Mouse (Mus musculus) midbrain, embryonic 15.5 days (tissue): ENCODE results near the gene Celf2. TPM values are rescaled to one million over a fixed set of nuclear protein-coding genes. Genes with fewer than 3 reads are reported as not detected.

Experiments used
- ATAC-seq: fragments of 200-750 bp; cut with Nextera tagmentation; replicated peaks from 2 replicates; pipeline ENCODE4 v1.8.0; 2017; ENCODE audit warnings: moderate TSS enrichment
- H3K27ac ChIP-seq: fragments of 300-500 bp; sonication (generic); 2 replicates; pipeline ENCODE4 v1.5.1; 2015; ENCODE audit warnings: mild to moderate bottlenecking, inconsistent platforms
- H3K27me3 ChIP-seq: fragments of 300-500 bp; sonication (generic); replicated peaks from 2 replicates; pipeline ENCODE4 v1.6.1; 2015; ENCODE audit warnings: inconsistent platforms
- H3K36me3 ChIP-seq: fragments of 300-500 bp; sonication (generic); replicated peaks from 2 replicates; pipeline ENCODE4 v1.6.1; 2015; ENCODE audit warnings: inconsistent platforms
- H3K4me1 ChIP-seq: fragments of 300-500 bp; sonication (generic); 2 replicates; pipeline ENCODE4 v1.6.1; 2015; ENCODE audit warnings: inconsistent platforms
- H3K4me2 ChIP-seq: fragments of 300-500 bp; sonication (generic); 2 replicates; pipeline ENCODE4 v1.6.1; 2015; ENCODE audit warnings: inconsistent platforms, mild to moderate bottlenecking, moderate library complexity
- H3K4me3 ChIP-seq: fragments of 300-500 bp; sonication (generic); 2 replicates; pipeline ENCODE4 v1.5.1; 2015; ENCODE audit warnings: mild to moderate bottlenecking, inconsistent platforms
- H3K9ac ChIP-seq: fragments of 300-500 bp; sonication (generic); 2 replicates; pipeline ENCODE4 v1.6.1; 2015; ENCODE audit warnings: mild to moderate bottlenecking, inconsistent platforms
- H3K9me3 ChIP-seq: fragments of 300-500 bp; sonication (generic); 2 replicates; pipeline ENCODE4 v1.6.1; 2016; ENCODE audit warnings: inconsistent platforms
- WGBS: fragments of 180-500 bp; shearing (Covaris S2); methylation state at CpG from one replicate; pipeline ENCODE4 v1.1.7; 2015; ENCODE audit warnings: mixed read lengths; 5-methylcytosine and 5-hydroxymethylcytosine counted together
- polyA plus RNA-seq: library from polyadenylated mRNA; unstranded; fragments of >200 nt; fragmentation: Nextera tagmentation; extraction: Ambion mirVana; gene quantifications from 2 replicates; pipeline ENCODE4 v1.2.1, GENCODE M21; 2015

Celf2 gene
- polyA plus RNA-seq, 1 experiment from 2014 or later, result 190 TPM

DNA sequence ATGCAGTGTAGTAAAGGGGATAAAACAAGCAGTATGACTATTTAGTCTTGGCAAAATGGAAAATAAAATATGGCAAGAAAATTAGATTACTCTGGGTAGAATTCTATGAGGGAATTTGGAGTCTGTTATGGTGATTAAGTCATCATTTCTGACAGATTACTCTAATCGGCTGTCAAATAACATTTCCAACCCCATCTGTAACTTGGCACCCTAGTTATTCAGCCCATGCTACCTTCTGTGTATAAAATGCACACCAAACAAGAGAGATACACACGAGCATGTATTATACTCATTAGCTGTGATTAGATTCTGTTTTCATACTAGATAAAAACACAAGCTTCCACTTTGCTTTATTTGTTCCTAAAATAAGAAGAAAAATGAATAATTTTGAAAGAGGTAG is 872.2 kb downstream of the Celf2 start:
- ATAC-seq, result no peak
- WGBS, result 55% methylated on average over 2 of the region's 2 CpGs
- Histone ChIP-seq H3K36me3 (no peaks in the 10 kb centered on the region), H3K9ac (no peak overlapping the region), H3K27ac (no peak overlapping the region), H3K4me3 (no peak overlapping the region), H3K27me3 (no peaks in the 10 kb centered on the region), H3K4me2 (no peak overlapping the region), H3K4me1 (no peaks in the 10 kb centered on the region), H3K9me3 (no peaks in the 10 kb centered on the region)

DNA sequence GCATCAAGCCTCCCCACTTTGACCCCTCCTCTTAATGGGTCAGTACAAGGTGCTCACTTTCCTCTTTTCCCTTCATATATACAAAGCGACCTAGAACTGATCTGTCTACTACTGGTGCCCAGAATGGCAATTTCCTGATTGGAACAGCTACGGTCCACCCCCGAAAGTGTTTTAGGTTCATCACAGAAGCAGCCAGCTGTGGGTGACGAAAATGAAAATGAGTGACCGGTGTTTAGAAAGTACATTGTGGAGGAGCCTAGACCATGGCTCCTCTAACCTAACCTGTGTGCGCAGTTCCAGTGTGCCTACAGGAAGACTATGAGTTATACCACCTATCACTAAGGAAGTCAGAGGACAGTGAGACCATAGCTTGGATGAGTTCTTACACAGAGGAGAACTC is 874.5 kb downstream of the Celf2 start:
- H3K36me3 ChIP-seq, result no peaks in the 10 kb centered on the region
- no peak for ATAC-seq
- WGBS, result 98% methylated on average over 6 of the region's 6 CpGs
- no peaks in the 10 kb centered on the region for H3K27me3 ChIP-seq
- no peak overlapping the region for H3K4me3 ChIP-seq
- H3K9me3 ChIP-seq, result no peaks in the 10 kb centered on the region
- no peak overlapping the region for H3K27ac ChIP-seq
- no peaks in the 10 kb centered on the region for H3K4me1 ChIP-seq
- H3K4me2 ChIP-seq, result no peak overlapping the region
- H3K9ac ChIP-seq, result no peak overlapping the region

DNA sequence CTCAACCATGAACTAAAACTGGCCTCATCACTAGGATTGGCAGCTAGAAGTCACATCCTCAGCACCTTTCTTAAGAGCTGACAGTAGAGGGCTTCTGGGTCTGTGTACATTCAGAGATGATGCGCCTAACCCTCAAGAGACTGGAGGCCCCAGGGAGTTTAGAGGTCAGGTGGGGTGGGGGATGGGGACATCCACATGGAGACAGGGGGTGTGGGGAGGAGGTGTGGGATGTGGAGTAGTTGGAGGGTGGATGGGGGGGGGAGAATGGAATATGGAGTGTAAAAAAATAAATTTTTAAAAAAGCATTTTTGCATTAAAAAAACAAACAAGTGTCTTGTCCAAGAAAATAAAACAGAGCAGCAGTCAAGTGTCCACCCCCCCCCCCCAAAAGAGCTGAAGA is 876.2 kb downstream of the Celf2 start:
- H3K4me2 ChIP-seq, result no peak overlapping the region
- H3K9me3 ChIP-seq, result no peaks in the 10 kb centered on the region
- no peaks in the 10 kb centered on the region for H3K27me3 ChIP-seq
- H3K4me1 ChIP-seq, result no peaks in the 10 kb centered on the region
- no peak overlapping the region for H3K9ac ChIP-seq
- WGBS, result 91% methylated on average over 1 of the region's 1 CpGs
- no peaks in the 10 kb centered on the region for H3K36me3 ChIP-seq
- H3K4me3 ChIP-seq, result no peak overlapping the region
- H3K27ac ChIP-seq, result no peak overlapping the region
- no peak for ATAC-seq

DNA sequence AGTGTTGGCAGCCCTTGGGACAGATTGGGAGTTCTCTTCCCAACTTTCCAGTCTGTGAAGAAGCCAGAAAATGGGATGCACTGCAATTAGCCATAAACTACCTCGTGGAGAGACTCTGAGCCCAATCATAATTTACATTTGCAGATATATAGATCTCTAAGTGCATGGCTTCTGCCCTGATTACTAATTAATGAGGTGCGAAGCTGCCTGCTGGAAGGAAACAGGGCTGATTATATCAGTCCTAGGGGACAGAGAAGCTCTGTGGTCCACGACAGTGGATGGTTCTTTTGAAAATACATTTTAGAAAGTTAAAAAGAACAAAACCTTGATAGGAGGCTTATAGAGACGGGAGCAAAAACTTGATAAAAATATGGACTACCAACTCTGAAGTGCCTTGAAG is 885.6 kb downstream of the Celf2 start:
- no peaks in the 10 kb centered on the region for H3K4me1 ChIP-seq
- no peak for ATAC-seq
- WGBS, result 43% methylated on average over 4 of the region's 4 CpGs
- no peak overlapping the region for H3K9ac ChIP-seq
- no peak overlapping the region for H3K4me3 ChIP-seq
- no peaks in the 10 kb centered on the region for H3K9me3 ChIP-seq
- H3K36me3 ChIP-seq, result no peaks in the 10 kb centered on the region
- H3K27ac ChIP-seq, result no peak overlapping the region
- H3K4me2 ChIP-seq, result no peak overlapping the region
- no peaks in the 10 kb centered on the region for H3K27me3 ChIP-seq

DNA sequence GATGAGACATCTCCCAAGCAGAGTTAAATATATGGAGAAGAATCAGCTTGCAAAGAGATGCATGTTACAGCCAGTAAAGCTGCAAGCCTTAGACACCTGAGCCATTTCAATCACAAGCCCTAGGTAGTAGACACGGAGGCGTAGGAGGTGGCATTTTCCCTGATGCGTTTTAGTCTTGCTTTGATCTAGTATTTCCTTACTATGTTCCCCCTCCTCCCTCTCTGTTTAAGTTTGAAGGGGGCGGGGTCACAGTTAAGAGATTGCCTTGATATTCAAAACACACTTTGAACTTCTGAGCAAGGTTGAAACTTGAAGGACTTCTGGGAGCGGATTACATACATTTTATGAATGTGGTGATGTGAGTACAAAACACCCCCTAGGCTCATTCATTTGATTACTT is 887.3 kb downstream of the Celf2 start:
- Histone ChIP-seq H3K4me2 (no peak overlapping the region), H3K27me3 (no peaks in the 10 kb centered on the region), H3K9ac (no peak overlapping the region), H3K9me3 (no peaks in the 10 kb centered on the region), H3K4me3 (no peak overlapping the region), H3K4me1 (no peaks in the 10 kb centered on the region), H3K36me3 (no peaks in the 10 kb centered on the region), H3K27ac (no peak overlapping the region)
- no peak for ATAC-seq
- WGBS, result 83% methylated on average over 5 of the region's 5 CpGs

DNA sequence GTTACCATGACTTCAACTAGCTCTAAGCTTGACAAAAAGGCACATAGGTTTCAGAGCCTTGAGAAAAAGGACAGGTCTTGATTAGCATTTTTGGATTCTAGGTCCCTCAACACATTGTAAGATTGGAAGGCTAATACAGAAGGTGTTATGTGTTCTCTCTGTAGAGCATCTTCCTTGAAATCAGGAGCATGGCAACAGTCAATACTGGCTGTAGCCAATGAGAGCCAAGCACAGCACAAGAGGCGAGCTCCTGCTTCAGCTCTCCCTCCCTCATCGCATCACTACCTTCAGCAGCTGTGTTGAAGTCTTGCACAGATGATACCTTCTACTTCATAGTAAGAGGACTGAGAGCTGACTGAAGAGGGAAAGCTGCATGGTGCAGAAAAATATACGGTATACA is 890.5 kb downstream of the Celf2 start:
- WGBS, result 91% methylated on average over 3 of the region's 3 CpGs
- H3K4me1 ChIP-seq, result no peaks in the 10 kb centered on the region
- H3K9ac ChIP-seq, result no peak overlapping the region
- H3K4me2 ChIP-seq, result no peak overlapping the region
- no peaks in the 10 kb centered on the region for H3K36me3 ChIP-seq
- ATAC-seq, result no peak
- no peak overlapping the region for H3K27ac ChIP-seq
- H3K4me3 ChIP-seq, result no peak overlapping the region
- no peaks in the 10 kb centered on the region for H3K27me3 ChIP-seq
- H3K9me3 ChIP-seq, result no peaks in the 10 kb centered on the region

DNA sequence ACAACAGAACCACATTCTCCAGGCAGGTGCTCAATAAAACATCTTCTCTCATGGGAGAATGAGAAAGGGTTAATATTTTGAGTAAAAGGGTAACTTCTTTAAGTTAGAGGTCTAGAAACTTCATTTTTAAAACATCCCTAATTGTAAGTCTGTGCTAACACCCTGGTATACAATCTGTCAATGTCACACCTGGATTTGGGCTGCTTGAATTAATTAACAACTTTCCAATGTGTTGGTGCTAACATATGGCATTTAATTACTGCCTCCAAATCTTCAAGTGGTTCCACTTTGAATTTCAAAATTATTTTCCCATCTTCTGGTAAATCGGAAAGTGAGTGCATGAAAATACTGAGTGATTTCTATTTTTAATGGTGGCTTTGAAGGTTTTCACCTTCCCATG is 890.9 kb downstream of the Celf2 start:
- ATAC-seq, result no peak
- WGBS, result 87% methylated on average over 1 of the region's 1 CpGs
- no peaks in the 10 kb centered on the region for H3K4me1 ChIP-seq

DNA sequence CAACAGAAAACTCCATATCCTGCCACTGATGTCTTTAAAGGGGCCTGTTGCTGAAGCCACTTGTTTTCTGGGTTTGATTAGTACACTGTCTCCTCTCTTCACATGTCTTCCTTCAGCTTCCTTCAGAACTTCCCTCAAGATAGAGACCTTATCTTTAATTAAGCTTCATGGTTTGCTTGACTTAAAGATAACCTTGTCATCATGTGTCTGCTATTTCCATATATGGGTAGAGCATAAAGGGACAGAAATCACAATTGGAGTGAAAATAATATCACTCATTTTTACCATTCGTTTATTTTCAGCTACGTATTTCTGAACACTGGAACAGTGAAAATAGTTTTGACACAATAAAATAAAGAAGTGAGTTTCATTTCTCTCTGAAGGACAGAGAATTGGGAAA is 905.0 kb downstream of the Celf2 start:
- no peak overlapping the region for H3K4me2 ChIP-seq
- no peaks in the 10 kb centered on the region for H3K9me3 ChIP-seq
- peaks cover 9% of the 10 kb centered on the region; the same call in 1 of the 2 replicates for H3K36me3 ChIP-seq
- H3K4me3 ChIP-seq, result no peak overlapping the region
- ATAC-seq, result no peak
- H3K27me3 ChIP-seq, result no peaks in the 10 kb centered on the region
- peaks cover 12% of the 10 kb centered on the region for H3K4me1 ChIP-seq
- H3K27ac ChIP-seq, result no peak overlapping the region
- H3K9ac ChIP-seq, result no peak overlapping the region
- 95% methylated on average over 2 of the region's 2 CpGs for WGBS

More for the DNA sequence above, 890.9 kb downstream of the Celf2 start:
- Histone ChIP-seq H3K9me3 (no peaks in the 10 kb centered on the region), H3K27ac (no peak overlapping the region), H3K36me3 (no peaks in the 10 kb centered on the region), H3K9ac (no peak overlapping the region), H3K4me3 (no peak overlapping the region), H3K4me2 (no peak overlapping the region), H3K27me3 (no peaks in the 10 kb centered on the region)

DNA sequence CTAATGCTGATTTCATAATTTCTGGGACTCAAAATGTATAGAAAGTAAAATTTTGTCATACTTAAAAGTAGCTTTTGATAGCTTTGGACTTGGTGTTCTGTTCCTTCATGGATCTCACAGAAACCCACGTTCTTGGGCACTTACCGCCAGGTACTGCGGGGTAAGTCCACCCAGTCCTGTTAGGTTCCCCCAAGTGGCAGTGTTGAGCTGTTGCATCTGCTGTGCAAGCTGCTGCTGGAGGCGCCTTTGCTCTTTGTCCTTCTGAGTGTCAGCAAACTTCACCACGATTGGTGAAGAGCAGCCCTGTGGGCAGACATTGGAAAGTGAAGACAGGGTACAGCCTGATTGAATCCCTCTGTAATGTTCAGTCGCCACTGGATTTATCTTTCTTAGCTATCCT is 905.5 kb downstream of the Celf2 start:
- H3K4me1 ChIP-seq, result peaks cover 8% of the 10 kb centered on the region; the same call in 1 of the 2 replicates
- 82% methylated on average over 6 of the region's 6 CpGs for WGBS
- ATAC-seq, result no peak
- no peak overlapping the region for H3K27ac ChIP-seq
- no peak overlapping the region for H3K9ac ChIP-seq
- H3K4me2 ChIP-seq, result no peak overlapping the region
- H3K9me3 ChIP-seq, result no peaks in the 10 kb centered on the region
- H3K27me3 ChIP-seq, result no peaks in the 10 kb centered on the region
- H3K36me3 ChIP-seq, result peaks cover 9% of the 10 kb centered on the region; the same call in 1 of the 2 replicates
- H3K4me3 ChIP-seq, result no peak overlapping the region

DNA sequence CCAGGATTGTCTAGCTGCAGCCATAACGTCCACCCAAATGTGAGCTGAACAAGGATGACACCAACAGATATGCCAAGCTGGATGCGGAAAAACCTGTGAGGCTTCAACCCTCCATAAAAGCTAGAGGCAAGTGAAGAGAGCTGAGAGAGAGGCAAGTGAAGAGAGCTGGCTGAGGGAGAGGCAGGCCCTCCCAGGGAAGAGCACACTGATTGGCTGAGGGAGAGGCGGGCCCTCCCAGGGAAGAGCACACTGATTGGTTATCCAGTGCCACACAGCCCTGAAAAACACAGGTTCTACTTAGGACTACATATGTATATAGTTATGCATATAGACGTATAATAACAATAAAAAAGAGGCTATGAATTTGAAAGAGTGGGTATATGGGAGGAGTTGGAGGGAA is 907.2 kb downstream of the Celf2 start:
- H3K4me2 ChIP-seq, result no peak overlapping the region
- no peak overlapping the region for H3K4me3 ChIP-seq
- H3K9ac ChIP-seq, result no peak overlapping the region
- 91% methylated on average over 4 of the region's 4 CpGs for WGBS
- no peaks in the 10 kb centered on the region for H3K9me3 ChIP-seq
- no peak for ATAC-seq
- no peaks in the 10 kb centered on the region for H3K27me3 ChIP-seq
- H3K36me3 ChIP-seq, result peaks cover 9% of the 10 kb centered on the region; the same call in 1 of the 2 replicates
- no peak overlapping the region for H3K27ac ChIP-seq
- peaks cover 3% of the 10 kb centered on the region; the same call in 1 of the 2 replicates for H3K4me1 ChIP-seq

DNA sequence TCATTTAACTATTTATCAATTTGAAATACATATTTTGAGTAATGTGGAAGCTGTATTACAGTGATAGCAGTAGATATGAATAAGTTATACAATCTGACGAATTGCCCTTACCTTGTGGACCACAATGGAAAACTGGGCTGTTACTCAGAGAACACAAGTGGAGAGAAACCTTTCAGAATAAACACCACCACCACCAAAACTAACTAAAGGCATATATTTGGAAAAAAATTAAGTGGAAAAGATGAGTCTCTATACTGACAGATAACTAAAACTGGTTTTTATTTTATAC is 910.5 kb downstream of the Celf2 start:
- H3K4me3 ChIP-seq, result no peak overlapping the region
- H3K9me3 ChIP-seq, result no peaks in the 10 kb centered on the region
- H3K36me3 ChIP-seq, result peaks cover 6% of the 10 kb centered on the region; the same call in 1 of the 2 replicates
- H3K9ac ChIP-seq, result no peak overlapping the region
- ATAC-seq, result no peak
- H3K27me3 ChIP-seq, result no peaks in the 10 kb centered on the region
- H3K27ac ChIP-seq, result no peak overlapping the region
- peaks cover 8% of the 10 kb centered on the region; the same call in 1 of the 2 replicates for H3K4me1 ChIP-seq
- 85% methylated on average over 1 of the region's 1 CpGs for whole genome bisulfite sequencing
- H3K4me2 ChIP-seq, result no peak overlapping the region

DNA sequence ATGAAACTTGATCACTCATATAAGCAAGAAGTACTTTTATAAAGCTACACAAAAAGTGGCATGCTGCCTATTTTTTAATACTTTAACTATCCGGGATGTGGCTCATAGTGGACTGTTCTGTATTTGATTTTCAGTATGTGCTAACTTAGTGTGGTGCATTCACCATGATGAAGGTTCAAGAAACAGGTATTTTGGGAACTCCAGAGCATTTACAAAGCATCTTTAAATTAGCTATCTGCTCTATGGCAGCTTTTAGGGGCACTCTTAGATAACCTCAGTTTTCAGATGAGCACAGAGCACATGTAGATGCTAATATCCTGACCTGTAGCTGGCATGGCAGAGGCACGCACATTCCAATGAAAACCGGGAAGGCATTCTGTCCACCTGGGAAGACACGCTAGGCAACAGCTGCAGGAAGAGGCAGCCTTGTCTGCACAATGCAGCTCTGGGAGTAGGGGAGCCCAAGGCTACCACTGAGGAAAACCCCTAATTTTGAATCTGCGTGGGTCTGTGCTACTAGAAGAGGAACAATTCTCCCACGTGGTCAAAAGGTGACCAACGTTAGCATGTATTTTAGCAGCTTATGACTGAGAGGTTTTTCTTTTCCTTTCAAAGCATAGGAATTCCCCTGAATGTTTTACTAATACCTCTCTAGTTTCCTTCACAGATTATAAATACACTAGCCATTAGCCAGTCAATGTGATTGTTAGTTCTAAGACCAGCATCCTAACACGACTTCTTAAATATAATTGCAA is 911.1 kb downstream of the Celf2 start:
- WGBS, result 78% methylated on average over 8 of the region's 8 CpGs
- peaks cover 6% of the 10 kb centered on the region; the same call in 1 of the 2 replicates for H3K36me3 ChIP-seq
- no peaks in the 10 kb centered on the region for H3K27me3 ChIP-seq
- H3K9ac ChIP-seq, result no peak overlapping the region
- no peaks in the 10 kb centered on the region for H3K9me3 ChIP-seq
- H3K4me1 ChIP-seq, result peaks cover 9% of the 10 kb centered on the region; the same call in 1 of the 2 replicates
- no peak for ATAC-seq
- no peak overlapping the region for H3K4me2 ChIP-seq
- no peak overlapping the region for H3K4me3 ChIP-seq
- H3K27ac ChIP-seq, result no peak overlapping the region; the same call in 1 of the 2 replicates

DNA sequence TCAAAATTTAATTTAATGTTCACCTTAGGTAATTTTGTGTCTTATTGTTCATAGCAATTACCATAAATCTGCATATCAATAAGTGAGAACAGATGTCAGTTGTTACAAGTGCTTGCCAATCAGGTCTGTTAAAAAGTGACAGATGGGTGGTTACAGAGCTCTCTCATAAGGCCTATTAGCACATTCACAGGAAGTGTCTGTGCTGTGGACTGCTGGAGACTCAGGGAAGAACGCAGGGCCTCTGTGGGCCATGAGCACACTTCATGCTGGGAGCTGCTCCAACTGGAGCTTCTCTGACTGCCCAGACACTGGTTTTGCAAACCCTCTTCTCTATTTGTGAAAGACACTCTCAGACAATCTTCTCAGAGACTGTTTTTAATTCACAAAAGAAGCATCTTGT is 914.6 kb downstream of the Celf2 start:
- WGBS, result 5% methylated on average over 1 of the region's 1 CpGs
- H3K4me2 ChIP-seq, result no peak overlapping the region
- no peaks in the 10 kb centered on the region for H3K36me3 ChIP-seq
- ATAC-seq, result peak; percentile 85
- peak overlapping the region; percentile 18; the same call in 1 of the 2 replicates for H3K27ac ChIP-seq
- H3K9me3 ChIP-seq, result no peaks in the 10 kb centered on the region
- peaks cover 9% of the 10 kb centered on the region; the same call in 1 of the 2 replicates for H3K4me1 ChIP-seq
- no peak overlapping the region for H3K4me3 ChIP-seq
- no peaks in the 10 kb centered on the region for H3K27me3 ChIP-seq
- H3K9ac ChIP-seq, result no peak overlapping the region
